Mouse (Mus musculus) Patski (cell line): ENCODE results near the gene Grk3. TPM values are rescaled to one million over a fixed set of nuclear protein-coding genes. Genes with fewer than 3 reads are reported as not detected.

ENCODE experiments used
- ATAC-seq: fragments of 100-300 bp; one replicate; pipeline ENCODE4 v1.8.0; 2021
- CTCF ChIA-PET: fragments of 350-600 bp; sonication (Branson Sonifier 250); formaldehyde crosslinking; loops from one replicate; lab custom pipeline; 2022; ENCODE audit warnings: inconsistent platforms; lab: Charles Lee
- POLR2A ChIA-PET: fragments of 350-600 bp; sonication (Branson Sonifier 250); formaldehyde crosslinking; loops from one replicate; lab custom pipeline; 2022; ENCODE audit warnings: antibody characterized with exemption, inconsistent platforms; lab: Charles Lee
- DNase-seq: peaks from one replicate; pipeline ENCODE4 v3.0.0-alpha.2; 2011; ENCODE audit warnings: low read depth, low spot score
- H3K27me3 ChIP-seq: fragments of 371-371 bp; one replicate; pipeline ENCODE4 v1.5.1; 2021
- CTCF ChIP-seq: fragments of 100-300 bp; IDR thresholded peaks from one replicate; pipeline ENCODE4 v1.5.1; 2021
- in situ Hi-C: fragments of 300-500 bp; cut with MboI; formaldehyde crosslinking; loops from 3 replicates; pipeline ENCODE4 v1.11.1; 2018; ENCODE audit warnings: low pct_unique_long_range_greater_than_20kb, mixed read lengths
- polyA plus RNA-seq: library from polyadenylated mRNA; unstranded; gene quantifications from one replicate; pipeline ENCODE4 v1.2.3, GENCODE M21; 2021

Grk3 gene
- polyA plus RNA-seq, 1 experiment from 2014 or later: not detected

GRCm38 (mm10) chr5:113035094-113036047 is 19.8 kb upstream of the Grk3 start:
- DNase-seq (no peak), ATAC-seq (no peak)
- peaks cover 26% of the 10 kb centered on the region for H3K27me3 ChIP-seq
- CTCF ChIA-PET: interaction anchor here (0.8 kb wide), 1 partner anchor 164 kb away, joined by 3 read pairs; no protein-coding TSS in a partner anchor
- POLR2A ChIA-PET: no interaction called here
- TF ChIP-seq CTCF: no peak
- in situ Hi-C loops: no loop called here

DNA sequence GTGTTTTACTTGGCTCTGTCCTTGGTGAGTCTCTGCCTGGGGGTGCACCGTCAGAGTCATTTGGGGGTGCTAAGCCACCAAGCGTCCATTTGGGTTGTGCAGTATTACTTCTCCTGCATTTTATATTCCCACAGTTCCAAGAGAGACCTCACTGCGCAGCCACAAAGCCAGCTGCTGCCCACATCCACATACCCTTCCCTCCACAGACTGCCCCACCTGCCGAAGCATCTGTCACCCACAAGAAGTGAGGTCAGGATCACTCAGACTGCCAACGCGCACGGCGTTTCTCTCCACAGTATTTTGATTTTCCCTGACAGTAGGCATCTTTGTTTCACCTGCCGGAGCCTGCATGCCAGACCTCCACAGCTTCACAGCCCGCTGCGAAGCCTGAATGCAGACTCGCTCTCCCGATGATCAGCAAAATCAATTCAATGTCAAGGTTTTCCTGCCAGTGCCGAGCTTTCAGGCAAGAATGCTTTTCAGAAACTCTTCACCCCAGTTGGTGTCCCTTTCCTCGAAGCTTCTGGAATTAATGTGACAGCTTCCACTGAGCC is 15.7 kb upstream of the Grk3 start:
- TF ChIP-seq CTCF: no peak
- in situ Hi-C loops: no loop called here
- ChIA-PET CTCF (no interaction called here), POLR2A (no interaction called here)
- ATAC-seq: no peak
- H3K27me3 ChIP-seq: peaks cover 18% of the 10 kb centered on the region
- no peak for DNase-seq

GRCm38 (mm10) chr5:113030082-113030481 is 14.5 kb upstream of the Grk3 start:
- ChIA-PET POLR2A (no interaction called here), CTCF (no interaction called here)
- DNase-seq: no peak
- ATAC-seq: no peak
- in situ Hi-C loops: no loop called here
- no peak for TF ChIP-seq CTCF
- peaks cover 9% of the 10 kb centered on the region for H3K27me3 ChIP-seq

DNA sequence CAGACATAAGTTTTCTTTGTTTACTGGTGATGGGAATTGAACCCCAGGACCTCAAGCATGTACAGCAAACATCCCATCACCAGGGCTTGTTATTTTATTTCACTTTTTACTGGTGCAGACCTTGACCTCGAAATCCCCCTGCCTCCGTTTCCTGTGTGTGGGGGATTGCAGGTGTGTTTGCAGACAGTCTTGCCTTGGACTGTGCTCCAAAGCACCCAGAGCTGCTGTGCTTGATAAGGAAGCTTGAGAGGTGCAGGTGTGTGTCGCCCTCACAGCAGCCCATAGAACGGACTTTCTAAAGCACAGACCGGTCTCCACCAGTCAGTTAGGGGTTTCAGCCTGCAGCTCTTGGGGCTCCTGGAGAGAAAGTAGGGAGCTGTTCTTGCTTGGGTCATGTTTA is 11.1 kb upstream of the Grk3 start:
- in situ Hi-C loops: no loop called here
- ChIA-PET CTCF (no interaction called here), POLR2A (no interaction called here)
- ATAC-seq (no peak), DNase-seq (no peak)
- peaks cover 4% of the 10 kb centered on the region for H3K27me3 ChIP-seq
- no peak for TF ChIP-seq CTCF

GRCm38 (mm10) chr5:113024154-113024764 is 8.7 kb upstream of the Grk3 start:
- DNase-seq (no peak), ATAC-seq (no peak)
- TF ChIP-seq CTCF: no peak
- no peaks in the 10 kb centered on the region for H3K27me3 ChIP-seq
- ChIA-PET CTCF (no interaction called here), POLR2A (no interaction called here)
- in situ Hi-C loops: no loop called here

DNA sequence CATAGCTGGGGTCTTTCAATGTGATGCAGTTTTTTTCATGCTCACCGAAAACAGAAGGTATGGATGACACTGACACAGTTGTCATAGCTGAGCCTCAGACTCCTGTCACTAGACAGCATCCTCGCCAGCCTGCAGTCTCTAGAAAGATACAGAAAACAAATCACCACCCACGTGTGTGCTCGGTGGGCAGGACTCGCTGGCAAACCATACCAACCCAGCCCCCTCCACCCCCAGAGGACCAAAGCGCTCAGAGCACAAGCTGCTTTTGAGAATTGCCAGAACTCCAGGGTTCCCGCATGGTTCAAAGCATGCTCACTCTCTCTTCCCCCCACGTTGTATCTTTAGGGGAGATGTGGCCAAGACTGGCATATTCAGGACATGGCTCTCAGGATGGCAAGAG is 2.6 kb upstream of the Grk3 start:
- no peak for DNase-seq
- no peak for ATAC-seq
- in situ Hi-C loops: no loop called here
- CTCF ChIA-PET: no interaction called here
- H3K27me3 ChIP-seq: peaks cover 21% of the 10 kb centered on the region
- TF ChIP-seq CTCF: no peak
- POLR2A ChIA-PET: no interaction called here

DNA sequence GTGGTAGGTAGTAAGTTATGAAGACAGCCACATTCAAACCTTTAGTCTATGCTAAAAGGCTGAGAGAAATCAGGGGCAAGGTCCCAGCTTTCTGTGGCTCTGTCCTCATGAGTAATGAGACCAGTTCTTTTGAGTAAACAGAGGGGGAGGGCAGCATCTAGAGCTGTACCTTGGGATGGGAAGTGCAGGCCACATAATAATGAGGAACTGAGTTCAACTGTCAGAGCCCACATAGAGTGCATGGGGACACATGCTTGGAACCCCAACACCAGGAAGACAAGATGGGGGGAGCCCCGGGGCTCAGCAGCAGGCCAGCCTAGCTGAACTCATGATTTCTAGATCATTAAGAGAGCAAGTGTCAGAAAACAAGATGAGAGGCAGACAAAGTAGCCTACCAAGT is 1.4 kb upstream of the Grk3 start:
- DNase-seq (no peak), ATAC-seq (no peak)
- TF ChIP-seq CTCF: no peak
- CTCF ChIA-PET: no interaction called here
- POLR2A ChIA-PET: no interaction called here
- in situ Hi-C loops: no loop called here
- peaks cover 25% of the 10 kb centered on the region for H3K27me3 ChIP-seq

DNA sequence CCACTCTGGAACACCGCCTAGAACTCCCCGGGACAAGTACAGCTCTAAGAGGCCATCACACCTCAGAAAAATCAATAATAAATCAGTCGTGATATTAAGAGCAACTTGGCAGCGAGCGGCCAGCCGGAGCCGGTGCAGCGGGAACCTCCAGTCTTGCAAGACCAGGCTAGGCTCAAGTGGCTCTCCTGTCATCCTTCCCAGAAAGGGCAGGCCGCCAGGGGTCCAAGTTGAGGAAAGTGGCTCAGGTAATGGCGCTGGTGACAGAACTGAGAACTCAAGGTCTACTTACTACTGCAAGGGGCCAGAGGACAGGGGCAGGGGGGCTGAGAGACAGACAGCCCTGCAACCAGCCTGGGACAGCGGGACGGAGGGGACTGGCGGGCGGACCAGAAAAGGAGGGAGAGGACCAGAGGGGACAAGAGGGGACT is 769 bp downstream of the Grk3 start:
- DNase-seq (no peak), ATAC-seq (no peak)
- no peak for TF ChIP-seq CTCF
- CTCF ChIA-PET: no interaction called here
- in situ Hi-C loops: no loop called here
- POLR2A ChIA-PET: no interaction called here
- peaks cover 36% of the 10 kb centered on the region for H3K27me3 ChIP-seq

GRCm38 (mm10) chr5:113014111-113014807 is 1.3 kb downstream of the Grk3 start:
- in situ Hi-C loops: no loop called here
- CTCF ChIA-PET: no interaction called here
- POLR2A ChIA-PET: no interaction called here
- ATAC-seq: no peak
- H3K27me3 ChIP-seq: peaks cover 36% of the 10 kb centered on the region
- TF ChIP-seq CTCF: no peak
- no peak for DNase-seq

DNA sequence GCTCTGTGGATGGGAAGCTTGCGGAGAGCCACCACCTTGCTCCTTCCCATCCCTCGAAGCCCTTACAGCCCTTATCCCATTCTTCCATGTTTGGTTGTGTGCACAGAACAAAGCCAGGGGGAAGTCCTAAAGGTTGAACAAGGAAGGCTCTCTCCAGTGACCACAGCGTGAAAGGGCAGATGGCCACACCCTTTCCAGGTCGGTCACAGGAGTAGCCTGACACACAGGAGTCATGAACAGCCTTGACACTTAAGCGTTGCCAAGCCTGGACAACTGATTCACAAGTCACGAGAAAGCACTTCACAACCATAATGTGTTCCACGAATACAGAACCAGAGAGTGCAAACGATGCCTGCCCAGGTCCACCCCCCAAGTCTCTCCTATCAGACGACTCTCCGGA is 3.7 kb downstream of the Grk3 start:
- no peak for TF ChIP-seq CTCF
- peaks cover 33% of the 10 kb centered on the region for H3K27me3 ChIP-seq
- in situ Hi-C loops: no loop called here
- CTCF ChIA-PET: no interaction called here
- POLR2A ChIA-PET: no interaction called here
- ATAC-seq (no peak), DNase-seq (no peak)
